Mouse (Mus musculus) T-helper 17 cell (primary cell): Measurements from ENCODE around the gene F3.

Experiments used
- in situ Hi-C, 2 experiments: fragments of 300-600 bp; cut with MboI, MseI; formaldehyde crosslinking; loops; 1 replicate in 1 of 2; 2 replicates in 1 of 2; pipeline ENCODE4 v1.15.1; 2025; ENCODE audit warnings: high pct_unique_total_duplicates in 2 of 2

The F3 gene

GRCm38 (mm10) chr3:121722971-121723844 lies at the start of gene F3:
Gene F3, plus strand, starts transcription at chr3:121723537.
- in situ Hi-C loops, result loop anchor here in 1 of 2 experiments (5.0 kb wide), 1 partner anchor 36 kb away; no protein-coding TSS in a partner anchor

- in situ Hi-C loops, result no loop called here
Measured at GRCm38 (mm10) chr3:121678935-121679334, 44.4 kb upstream of the F3 start.

- in situ Hi-C loops, result no loop called here
Measured at GRCm38 (mm10) chr3:121679443-121679842, 43.9 kb upstream of the F3 start.

- in situ Hi-C loops, result no loop called here
Measured at GRCm38 (mm10) chr3:121680187-121680586, 43.1 kb upstream of the F3 start.

GRCm38 (mm10) chr3:121682439-121683411 lies 40.6 kb upstream of the F3 start:
- in situ Hi-C loops, result no loop called here

- in situ Hi-C loops, result no loop called here
Measured at GRCm38 (mm10) chr3:121684552-121684951, 38.8 kb upstream of the F3 start.

- in situ Hi-C loops, result loop anchor here in 1 of 2 experiments (5.0 kb wide), 1 partner anchor 37 kb away; the partner anchor contains the start of gene F3
Measured at GRCm38 (mm10) chr3:121684963-121685362, 38.4 kb upstream of the F3 start.

GRCm38 (mm10) chr3:121685985-121686384 lies 37.4 kb upstream of the F3 start:
- in situ Hi-C loops, result loop anchor here in 1 of 2 experiments (5.0 kb wide), 1 partner anchor 36 kb away; the partner anchor contains the start of gene F3

- in situ Hi-C loops, result loop anchor here in 1 of 2 experiments (5.0 kb wide), 1 partner anchor 36 kb away; the partner anchor contains the start of gene F3
Measured at GRCm38 (mm10) chr3:121686408-121686911, 36.9 kb upstream of the F3 start.

GRCm38 (mm10) chr3:121687741-121688140 lies 35.6 kb upstream of the F3 start:
- in situ Hi-C loops, result loop anchor here in 1 of 2 experiments (5.0 kb wide), 1 partner anchor 35 kb away; the partner anchor contains the start of gene F3

GRCm38 (mm10) chr3:121689029-121689428 lies 34.3 kb upstream of the F3 start:
- in situ Hi-C loops, result loop anchor here in 1 of 2 experiments (5.0 kb wide), 1 partner anchor 33 kb away; the partner anchor contains the start of gene F3

GRCm38 (mm10) chr3:121689697-121690096 lies 33.6 kb upstream of the F3 start:
- in situ Hi-C loops, result loop anchor here in 1 of 2 experiments (5.0 kb wide), 1 partner anchor 33 kb away; the partner anchor contains the start of gene F3

GRCm38 (mm10) chr3:121693001-121693730 lies 30.2 kb upstream of the F3 start:
- in situ Hi-C loops, result no loop called here

GRCm38 (mm10) chr3:121693746-121694145 lies 29.6 kb upstream of the F3 start:
- in situ Hi-C loops, result no loop called here

GRCm38 (mm10) chr3:121697169-121697568 lies 26.2 kb upstream of the F3 start:
- in situ Hi-C loops, result no loop called here

GRCm38 (mm10) chr3:121699401-121699800 lies 23.9 kb upstream of the F3 start:
- in situ Hi-C loops, result no loop called here

- in situ Hi-C loops, result no loop called here
Measured at GRCm38 (mm10) chr3:121699849-121700248, 23.5 kb upstream of the F3 start.

GRCm38 (mm10) chr3:121700364-121700952 lies 22.9 kb upstream of the F3 start:
- in situ Hi-C loops, result no loop called here

- in situ Hi-C loops, result no loop called here
Measured at GRCm38 (mm10) chr3:121703155-121703879, 20.0 kb upstream of the F3 start.

GRCm38 (mm10) chr3:121703880-121704243 lies 19.5 kb upstream of the F3 start:
- in situ Hi-C loops, result no loop called here
